Mouse (Mus musculus) hematopoietic stem cell, adult 5-6 weeks (primary cell): ENCODE measurements around the gene Alcam. TPM values are rescaled to one million over a fixed set of nuclear protein-coding genes. Genes with fewer than 3 reads are reported as not detected.

ENCODE experiments used
- ATAC-seq, 2 experiments: fragments of 125-278 bp in 1 of 2; replicated peaks in 1 of 2; 2 replicates each; pipeline ENCODE4 v1.8.0; 2016 to 2017; ENCODE audit warnings: inconsistent platforms in 2 of 2, mild to moderate bottlenecking in 2 of 2, moderate number of reproducible peaks in 2 of 2, low read depth in 1 of 2, moderate TSS enrichment in 1 of 2; ENCODE audit not compliant: low FRiP score in 2 of 2, poor library complexity in 2 of 2, severe bottlenecking in 2 of 2, insufficient read depth in 1 of 2, low TSS enrichment in 1 of 2
- total RNA-seq: library from RNA; stranded (forward); fragments of 172-1452, 232-1000 nt; gene quantifications from 2 replicates; pipeline ENCODE4 v1.2.3, GENCODE M21; 2017

The Alcam gene
- total RNA-seq, 1 experiment from 2014 or later, result 47.7 TPM

- ATAC-seq, result peak; percentile 98
These were observed 142.8 kb downstream of the Alcam start for GRCm38 (mm10) chr16:52311073-52311472.

- ATAC-seq, result no peak
These were observed 146.9 kb downstream of the Alcam start for GRCm38 (mm10) chr16:52307016-52307415.

DNA sequence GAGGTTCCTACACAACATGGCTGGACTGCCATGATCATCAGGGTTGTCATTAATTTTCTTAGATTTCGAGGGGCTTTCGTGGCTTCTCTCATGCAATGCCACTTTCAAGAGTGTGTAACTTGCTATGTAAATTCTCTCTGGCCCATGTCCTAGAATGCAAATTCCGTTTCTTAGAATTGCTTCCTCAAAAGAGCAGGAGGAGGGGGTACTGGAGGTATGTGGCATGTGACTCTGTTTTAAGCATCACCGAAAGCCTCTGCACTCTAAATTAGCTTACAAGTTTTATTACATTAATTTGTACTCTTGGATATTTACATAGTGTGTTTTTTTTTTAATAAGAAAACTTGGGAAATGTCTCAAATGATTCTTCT, 150.4 kb downstream of the Alcam start:
- no peak for ATAC-seq

- no peak for ATAC-seq
These were observed 150.9 kb downstream of the Alcam start for GRCm38 (mm10) chr16:52302790-52303531.

- ATAC-seq, result no peak
These were observed 152.1 kb downstream of the Alcam start for GRCm38 (mm10) chr16:52301730-52302129.

DNA sequence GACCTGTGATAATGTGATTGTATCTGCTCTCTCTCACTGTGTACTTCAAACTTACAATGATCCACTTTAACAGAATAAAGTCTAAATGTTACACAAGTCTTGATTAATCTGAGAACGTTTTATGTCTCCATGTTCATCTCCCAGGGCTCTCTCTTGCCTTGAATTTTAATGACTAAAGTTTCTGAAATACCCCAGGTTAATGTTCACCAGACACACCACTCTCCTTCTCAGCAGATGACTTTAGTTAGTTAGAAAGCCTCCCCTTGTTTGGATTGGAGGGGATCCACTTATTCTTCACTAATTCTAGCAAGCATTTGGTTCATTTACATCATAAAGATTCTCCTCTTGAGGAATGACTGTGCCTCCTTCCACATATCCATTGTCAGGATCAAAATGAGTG, 157.5 kb downstream of the Alcam start:
- ATAC-seq, result no peak

DNA sequence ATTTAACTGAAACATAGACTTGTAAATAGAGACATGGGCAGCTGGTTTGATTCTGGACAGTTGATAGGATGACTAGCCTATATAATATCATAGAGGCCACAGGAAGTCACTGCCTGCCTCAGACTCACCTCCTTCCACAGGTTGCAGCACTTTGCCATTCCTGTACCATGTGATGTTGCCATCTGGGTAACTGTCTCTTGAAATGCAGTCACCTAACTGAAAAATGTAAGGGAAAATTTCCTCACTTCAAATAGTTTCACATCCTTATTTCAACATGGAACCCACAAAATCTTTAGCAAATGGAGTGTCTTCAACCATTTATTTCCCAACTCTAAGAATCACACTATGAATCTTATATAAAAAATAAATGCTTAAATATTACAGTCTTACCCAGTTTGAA, 158.3 kb downstream of the Alcam start:
- peak in 1 of 2 experiments; percentile 48; a peak in 2 of 4 replicates for ATAC-seq

DNA sequence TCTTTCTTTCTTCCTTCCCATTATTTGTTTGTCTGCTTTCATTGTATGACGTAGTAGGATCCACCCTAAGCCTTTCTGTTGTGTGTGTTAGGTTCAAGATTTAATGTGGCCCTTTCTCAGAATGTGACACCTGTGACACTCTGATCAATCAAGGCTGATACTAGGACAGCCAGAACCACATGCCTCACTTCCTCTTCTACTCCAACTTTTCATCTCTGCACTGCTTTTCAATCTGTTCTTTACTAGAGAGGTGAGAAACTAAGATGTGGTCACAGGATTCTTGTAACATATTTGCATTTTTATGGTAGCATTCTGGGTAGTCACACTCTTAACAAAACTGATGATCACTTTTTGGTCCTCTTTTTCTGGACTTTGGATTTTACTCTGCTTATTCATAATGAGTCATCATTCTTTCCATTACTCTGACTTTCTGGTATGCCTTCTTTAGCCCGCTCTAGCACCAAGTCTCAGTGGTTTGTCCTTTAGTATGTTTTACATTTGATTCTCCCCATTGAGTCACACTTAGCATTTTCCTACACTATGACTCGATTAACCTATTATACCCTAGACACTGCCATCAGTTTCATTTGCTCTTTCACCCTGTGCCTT, 161.3 kb downstream of the Alcam start:
- no peak for ATAC-seq

DNA sequence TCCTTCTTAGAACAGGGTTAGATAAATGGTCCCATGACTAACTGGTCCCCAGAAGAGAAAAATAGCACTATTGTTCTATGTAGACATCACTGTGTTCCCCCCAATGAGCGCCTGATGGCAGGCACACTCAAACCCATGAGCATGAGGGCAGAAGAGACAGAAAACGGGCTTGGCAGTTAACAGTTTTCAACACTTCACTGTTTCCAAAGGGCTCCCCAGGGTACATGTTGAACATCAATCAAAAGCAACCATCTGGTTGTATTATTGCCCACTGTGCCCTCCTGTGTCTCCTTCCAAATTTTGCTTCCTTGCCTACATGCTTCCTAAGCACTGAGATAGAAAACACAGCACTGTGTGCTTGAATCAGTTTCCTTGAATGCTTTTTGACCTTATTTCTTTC, 173.7 kb downstream of the Alcam start:
- no peak for ATAC-seq

DNA sequence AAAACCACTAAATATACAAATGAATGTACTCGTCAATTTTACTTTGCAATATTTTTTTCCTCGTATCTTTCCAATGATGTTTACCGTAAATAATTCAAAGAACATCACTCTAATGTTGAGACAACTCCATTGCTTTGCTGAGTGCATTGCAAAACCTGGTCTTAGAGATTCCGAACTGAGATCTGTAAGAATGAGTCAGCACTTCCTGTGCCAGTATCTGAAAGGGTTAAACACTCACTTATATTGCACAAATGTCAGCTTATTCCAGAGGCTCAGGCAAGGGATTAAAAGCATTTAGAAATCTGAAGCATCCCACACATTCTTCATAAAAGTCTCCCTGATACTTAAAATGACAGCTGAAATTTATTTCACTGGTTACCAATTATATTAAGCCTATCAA, 188.8 kb downstream of the Alcam start:
- no peak for ATAC-seq

DNA sequence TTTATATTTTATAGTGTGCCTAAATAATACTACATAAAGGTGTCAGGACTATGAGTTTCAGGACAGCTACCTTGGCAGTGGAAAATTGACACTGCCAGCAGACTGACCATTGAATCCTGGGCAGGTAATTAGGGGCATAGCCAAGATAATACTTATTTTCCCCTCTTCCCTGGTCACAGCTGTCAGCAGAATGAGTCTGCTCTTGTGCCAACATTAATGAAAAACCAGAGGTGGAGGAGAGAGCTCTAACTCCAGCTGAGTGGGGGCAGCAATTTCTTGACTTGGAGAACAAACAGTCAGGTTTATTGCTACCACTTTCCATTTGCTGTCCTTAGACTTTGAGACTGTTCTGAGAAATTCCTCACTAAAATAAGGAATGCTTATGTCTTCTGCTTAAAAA, 190.1 kb downstream of the Alcam start:
- ATAC-seq, result no peak

GRCm38 (mm10) chr16:52262582-52262981, 191.3 kb downstream of the Alcam start:
- ATAC-seq, result no peak

DNA sequence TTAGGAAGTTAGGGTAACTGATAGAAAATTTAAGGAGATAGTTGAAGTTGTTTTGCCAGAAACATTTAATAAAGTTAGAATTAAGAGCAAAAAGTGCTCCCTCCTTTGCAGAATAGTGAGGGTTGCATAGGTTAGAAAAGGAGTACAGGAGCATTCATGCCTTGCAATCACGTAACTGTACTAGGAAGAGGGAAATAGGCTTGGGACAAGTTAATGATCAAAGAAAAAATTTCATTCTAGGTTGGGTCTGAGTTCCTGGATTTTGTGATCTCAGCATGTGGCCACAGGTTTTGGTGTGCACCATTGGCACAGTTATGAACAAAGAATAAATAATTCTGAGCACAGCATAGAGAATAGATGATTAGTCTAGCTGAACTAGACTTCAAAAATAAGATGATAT, 192.1 kb downstream of the Alcam start:
- ATAC-seq, result no peak

DNA sequence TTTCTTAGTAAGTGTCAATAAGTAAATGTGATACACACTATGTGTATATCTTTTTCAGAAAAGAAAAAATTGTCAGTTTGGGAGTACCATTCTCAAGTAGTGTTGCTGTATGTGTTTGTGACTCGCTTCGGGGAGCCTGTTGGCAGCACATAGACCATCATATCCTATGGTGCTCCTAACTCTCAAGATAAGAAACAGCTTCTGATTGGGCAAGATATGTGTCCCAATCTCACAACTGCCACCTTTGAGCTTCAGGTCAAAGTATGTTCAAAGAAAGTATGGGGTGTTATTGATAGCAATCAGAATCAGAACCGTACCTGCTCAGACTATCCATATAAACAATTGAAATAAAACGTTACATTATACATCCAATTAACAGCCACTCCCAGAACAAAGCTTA, 202.9 kb downstream of the Alcam start:
- no peak for ATAC-seq

- no peak for ATAC-seq
These were observed 203.7 kb downstream of the Alcam start for GRCm38 (mm10) chr16:52250196-52250595.

DNA sequence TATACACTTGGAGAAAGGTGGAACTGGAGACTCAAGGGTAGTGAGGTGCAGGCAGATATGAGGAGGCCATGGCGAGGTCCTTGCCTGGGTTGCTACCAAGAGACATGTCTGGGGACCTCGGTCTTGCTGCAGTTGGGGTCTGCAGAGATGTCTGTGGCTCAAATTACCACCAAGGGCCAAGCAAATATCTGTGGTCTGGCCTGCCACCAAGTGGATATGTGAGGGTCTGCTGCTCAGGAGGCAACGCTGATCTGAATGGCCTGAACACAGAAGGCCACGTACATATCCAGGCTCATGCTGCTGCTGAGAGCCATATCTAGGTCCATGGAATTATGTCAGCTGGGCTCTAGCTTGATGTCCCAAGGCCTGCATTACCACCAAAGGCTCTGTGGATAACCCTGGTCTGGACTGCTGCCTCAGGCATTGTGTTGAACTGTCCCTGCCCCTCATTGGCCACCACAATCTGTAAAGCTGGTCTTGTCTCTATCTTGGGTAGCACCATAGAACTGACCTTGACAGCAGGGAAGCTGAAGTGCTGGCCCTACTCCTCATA, 210.4 kb downstream of the Alcam start:
- ATAC-seq, result no peak

DNA sequence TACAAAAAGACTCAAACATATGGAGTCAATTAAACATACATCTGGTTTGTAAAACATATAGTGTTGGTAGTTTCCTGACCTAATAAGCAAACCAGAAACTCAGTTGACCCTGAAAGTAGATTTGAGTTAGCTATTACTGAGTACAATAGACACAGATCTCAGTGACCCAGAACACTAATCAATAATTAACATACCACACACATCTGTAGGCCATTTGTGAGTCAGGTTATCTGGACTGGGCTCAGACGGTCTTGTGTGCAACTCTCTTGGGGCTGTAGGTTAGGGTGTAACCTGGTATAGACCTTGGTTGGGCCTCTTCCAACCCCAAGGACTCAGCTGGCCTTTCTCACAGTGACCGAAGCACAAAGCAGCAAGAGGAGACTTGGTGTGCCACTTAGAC, 211.7 kb downstream of the Alcam start:
- no peak for ATAC-seq

- 0 out of 4 replicates have a peak, but pooled peaks of 1 of the 2 experiments have one; percentile 12 for ATAC-seq
These were observed 223.9 kb downstream of the Alcam start for GRCm38 (mm10) chr16:52229930-52230329.

GRCm38 (mm10) chr16:52229446-52229845, 224.4 kb downstream of the Alcam start:
- no peak for ATAC-seq
